Mouse (Mus musculus) myocyte (in vitro differentiated cells): Measurements from ENCODE around the gene Ctsg. TPM values are rescaled to one million over a fixed set of nuclear protein-coding genes. Genes with fewer than 3 reads are reported as not detected.

Experiments used
- H3K27me3 ChIP-seq: one replicate; pipeline ENCODE4 v1.6.1; 2011; ENCODE audit not compliant: control insufficient read depth, insufficient read depth, insufficient read length
- H3K36me3 ChIP-seq: one replicate; pipeline ENCODE4 v1.6.1; 2011; ENCODE audit not compliant: control insufficient read depth, insufficient read depth
- H3K4me2 ChIP-seq: one replicate; pipeline ENCODE4 v1.6.1; 2011; ENCODE audit warnings: low read depth, control low read depth
- H3K4me3 ChIP-seq: one replicate; pipeline ENCODE4 v1.5.1; 2011; ENCODE audit warnings: mild to moderate bottlenecking, control low read depth, moderate library complexity
- H3K79me2 ChIP-seq: one replicate; pipeline ENCODE4 v1.6.1; 2011; ENCODE audit not compliant: control insufficient read depth, insufficient read depth
- H3ac ChIP-seq: one replicate; pipeline ENCODE4 v1.6.1; 2011; ENCODE audit not compliant: control insufficient read depth, insufficient read length
- CEBPB ChIP-seq: IDR thresholded peaks from 2 replicates; pipeline ENCODE4 v1.6.1; 2011; ENCODE audit warnings: mild to moderate bottlenecking, moderate library complexity; ENCODE audit not compliant: poor library complexity, insufficient read depth, severe bottlenecking
- E2F4 ChIP-seq: IDR thresholded peaks from one replicate; pipeline ENCODE4 v1.6.1; 2011; ENCODE audit warnings: mild to moderate bottlenecking, control low read depth, moderate library complexity; ENCODE audit not compliant: insufficient read depth
- MAX ChIP-seq: IDR thresholded peaks from one replicate; pipeline ENCODE4 v1.6.1; 2011; ENCODE audit warnings: low read depth, mild to moderate bottlenecking, control low read depth
- MYOD1 ChIP-seq, 3 experiments: IDR thresholded peaks; one replicate each; pipeline ENCODE4 v1.6.1; 2011; ENCODE audit warnings: control low read depth in 2 of 3, low read depth in 2 of 3, mild to moderate bottlenecking in 2 of 3, moderate library complexity in 1 of 3; ENCODE audit not compliant: insufficient read length in 2 of 3, control insufficient read depth in 1 of 3
- MYOG ChIP-seq, 3 experiments: IDR thresholded peaks; one replicate each; pipeline ENCODE4 v1.6.1; 2011; ENCODE audit warnings: control low read depth in 2 of 3, low read depth in 2 of 3, mild to moderate bottlenecking in 2 of 3; ENCODE audit not compliant: insufficient read length in 2 of 3, control insufficient read depth in 1 of 3, insufficient read depth in 1 of 3
- POLR2A ChIP-seq: IDR thresholded peaks from one replicate; pipeline ENCODE4 v1.6.1; 2011; ENCODE audit warnings: low read depth, mild to moderate bottlenecking, control low read depth, moderate library complexity; ENCODE audit not compliant: insufficient read length
- POLR2AphosphoS2 ChIP-seq: IDR thresholded peaks from one replicate; pipeline ENCODE4 v1.6.1; 2011; ENCODE audit warnings: low read depth, control low read depth; ENCODE audit not compliant: insufficient read length
- REST ChIP-seq: IDR thresholded peaks from one replicate; pipeline ENCODE4 v1.6.1; 2011; ENCODE audit warnings: mild to moderate bottlenecking, control low read depth, moderate library complexity; ENCODE audit not compliant: insufficient read depth, insufficient read length
- SRF ChIP-seq: IDR thresholded peaks from one replicate; pipeline ENCODE4 v1.6.1; 2011; ENCODE audit warnings: low read depth; ENCODE audit not compliant: control insufficient read depth, insufficient read length
- TCF12 ChIP-seq: IDR thresholded peaks from one replicate; pipeline ENCODE4 v1.6.1; 2011; ENCODE audit warnings: mild to moderate bottlenecking, control low read depth; ENCODE audit not compliant: poor library complexity, insufficient read depth, severe bottlenecking
- TCF3 ChIP-seq: IDR thresholded peaks from one replicate; pipeline ENCODE4 v1.6.1; 2011; ENCODE audit warnings: low read depth, control low read depth; ENCODE audit not compliant: insufficient read length
- USF1 ChIP-seq: IDR thresholded peaks from one replicate; pipeline ENCODE4 v1.6.1; 2011; ENCODE audit warnings: low read depth, mild to moderate bottlenecking, control low read depth, moderate library complexity
- polyA plus RNA-seq: library from polyadenylated mRNA; unstranded; fragments of >200 nt; fragmentation: generic; extraction: Trizol; gene quantifications from one replicate; pipeline ENCODE4 v1.2.1, GENCODE M21; 2012; ENCODE audit warnings: missing spikeins

Ctsg gene
- polyA plus RNA-seq, 1 experiment: 0.54 TPM

GRCm38 (mm10) chr14:56057722-56058121 lies 44.7 kb downstream of the Ctsg start:
- no peak overlapping the region for H3K4me3 ChIP-seq
- H3ac ChIP-seq: no peak overlapping the region
- H3K4me2 ChIP-seq: no peak overlapping the region
- H3K79me2 ChIP-seq: no peaks in the 10 kb centered on the region
- H3K36me3 ChIP-seq: no peaks in the 10 kb centered on the region
- H3K27me3 ChIP-seq: peaks cover 7% of the 10 kb centered on the region
- TF ChIP-seq E2F4 (no peak), MAX (no peak), CEBPB (no peak), MYOG (IDR thresholded peaks at IDR 0.05; ENCODE audit: control insufficient read depth in 1 of 3, insufficient read depth in 1 of 3, insufficient read length in 2 of 3, low read depth in 2 of 3) (no peak), REST (no peak), POLR2AphosphoS2 (no peak), USF1 (no peak), TCF3 (no peak), MYOD1 (IDR thresholded peaks at IDR 0.05; ENCODE audit: control insufficient read depth in 1 of 3, insufficient read length in 2 of 3, low read depth in 2 of 3) (no peak), SRF (no peak), POLR2A (no peak), TCF12 (no peak)

DNA sequence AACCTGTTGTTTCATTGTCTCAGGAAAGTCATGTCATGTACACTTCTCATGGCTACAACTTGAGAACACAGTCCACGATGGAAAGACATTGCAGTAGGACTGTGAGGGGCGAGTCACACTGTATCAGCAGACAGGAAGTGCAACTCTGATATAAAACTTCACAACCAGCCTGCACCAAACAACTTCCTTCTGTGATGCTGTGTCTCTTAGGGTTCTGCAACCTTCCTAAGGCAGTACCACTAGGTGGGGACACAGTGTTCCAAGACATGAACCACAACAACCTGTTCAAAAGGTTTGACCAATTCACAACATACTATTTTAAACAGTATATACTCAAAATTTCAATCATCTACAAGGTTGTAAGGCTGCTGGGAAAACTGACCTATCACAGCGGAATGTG lies 47.0 kb downstream of the Ctsg start:
- H3K4me3 ChIP-seq: no peak overlapping the region
- H3K27me3 ChIP-seq: no peaks in the 10 kb centered on the region
- no peak for TF ChIP-seq REST
- no peak for TF ChIP-seq MYOD1 (IDR thresholded peaks at IDR 0.05; ENCODE audit: control insufficient read depth in 1 of 3, insufficient read length in 2 of 3, low read depth in 2 of 3)
- no peak for TF ChIP-seq USF1
- no peak for TF ChIP-seq CEBPB
- H3K4me2 ChIP-seq: no peak overlapping the region
- H3ac ChIP-seq: no peak overlapping the region
- H3K79me2 ChIP-seq: no peaks in the 10 kb centered on the region
- no peaks in the 10 kb centered on the region for H3K36me3 ChIP-seq

Other genes starting within 250 kb of the Ctsg start
- 0.12 TPM for gene Nynrin, start 248.6 kb downstream of the Ctsg start, polyA plus RNA-seq
- gene Cbln3, start 218.2 kb downstream of the Ctsg start, polyA plus RNA-seq: 0.28 TPM
- gene Khnyn, start 217.6 kb downstream of the Ctsg start, polyA plus RNA-seq: 10.0 TPM
- gene Sdr39u1, start 202.3 kb downstream of the Ctsg start, polyA plus RNA-seq: 2.4 TPM
- gene Cma1, start 157.9 kb downstream of the Ctsg start, polyA plus RNA-seq: 3.0 TPM
- gene Cma2, start 151.6 kb downstream of the Ctsg start, polyA plus RNA-seq: 0.05 TPM
- gene Mcpt1, start 84.6 kb downstream of the Ctsg start, polyA plus RNA-seq: 0.44 TPM
- gene Mcpt9, start 72.1 kb downstream of the Ctsg start, polyA plus RNA-seq: not detected
- gene Mcpt2, start 60.5 kb downstream of the Ctsg start, polyA plus RNA-seq: not detected
- 0.14 TPM for gene Mcpt4, start 40.3 kb downstream of the Ctsg start, polyA plus RNA-seq
- 10.7 TPM for gene Mcpt8, start 17.3 kb downstream of the Ctsg start, polyA plus RNA-seq
- 0.55 TPM for gene Gzme, start 18.1 kb upstream of the Ctsg start, polyA plus RNA-seq
- gene Gzmd, start 30.0 kb upstream of the Ctsg start, polyA plus RNA-seq: 0.05 TPM
- gene Gzmg, start 57.0 kb upstream of the Ctsg start, polyA plus RNA-seq: not detected
- 0.07 TPM for gene Gzmn, start 72.0 kb upstream of the Ctsg start, polyA plus RNA-seq
- gene Gzmf, start 108.8 kb upstream of the Ctsg start, polyA plus RNA-seq: not detected
- not detected for gene Gzmc, start 132.1 kb upstream of the Ctsg start, polyA plus RNA-seq
- not detected for gene Gzmb, start 159.7 kb upstream of the Ctsg start, polyA plus RNA-seq